Mouse (Mus musculus) hindbrain, embryonic 16.5 days (tissue): ENCODE measurements around the gene Fam72a. TPM values are rescaled to one million over a fixed set of nuclear protein-coding genes. Genes with fewer than 3 reads are reported as not detected.

ENCODE experiments used
- microRNA-seq: library from miRNA; unstranded; fragments of <30 nt; microRNA quantifications from one replicate; pipeline ENCODE4, GENCODE M21; 2017
- polyA plus RNA-seq: library from polyadenylated mRNA; unstranded; fragments of >200 nt; fragmentation: Nextera tagmentation; extraction: Ambion mirVana; gene quantifications from 2 replicates; pipeline ENCODE4 v1.2.1, GENCODE M21; 2015

Gene Fam72a
- polyA plus RNA-seq, 1 experiment from 2014 or later: 1.1 TPM

Small RNA genes within 50 kb of the gene (microRNA-seq; reads per million reads assigned to microRNA genes)
- gene Gm24273: not detected

Other genes starting within 250 kb of the Fam72a start
- gene Ikbke, start 248.3 kb upstream of the Fam72a start, polyA plus RNA-seq: 0.76 and 1.3 TPM in 2 replicates
- gene Srgap2, start 551 bp upstream of the Fam72a start, polyA plus RNA-seq: 24.6 and 30.4 TPM in 2 replicates
- not detected in 2 replicates for gene Avpr1b, start 71.3 kb downstream of the Fam72a start, polyA plus RNA-seq
- gene Ctse, start 110.4 kb downstream of the Fam72a start, polyA plus RNA-seq: not detected in 2 replicates
- 1.1 and 1.2 TPM in 2 replicates for gene Rab7b, start 160.8 kb downstream of the Fam72a start, polyA plus RNA-seq
- gene Slc26a9, start 216.1 kb downstream of the Fam72a start, polyA plus RNA-seq: 0.15 and 0.18 TPM in 2 replicates